Mouse (Mus musculus): Measurements from ENCODE around the gene Zfp870. TPM values are rescaled to one million over a fixed set of nuclear protein-coding genes. Genes with fewer than 3 reads are reported as not detected.
"Not testable (repeated sequence)": the region's sequence is repeated elsewhere in the genome, so short reads cannot be mapped to it uniquely, and the experiment has no call there.

Gene Zfp870
- polyA plus RNA-seq, 1 experiment from 2014 or later, result 10.9 TPM

DNA sequence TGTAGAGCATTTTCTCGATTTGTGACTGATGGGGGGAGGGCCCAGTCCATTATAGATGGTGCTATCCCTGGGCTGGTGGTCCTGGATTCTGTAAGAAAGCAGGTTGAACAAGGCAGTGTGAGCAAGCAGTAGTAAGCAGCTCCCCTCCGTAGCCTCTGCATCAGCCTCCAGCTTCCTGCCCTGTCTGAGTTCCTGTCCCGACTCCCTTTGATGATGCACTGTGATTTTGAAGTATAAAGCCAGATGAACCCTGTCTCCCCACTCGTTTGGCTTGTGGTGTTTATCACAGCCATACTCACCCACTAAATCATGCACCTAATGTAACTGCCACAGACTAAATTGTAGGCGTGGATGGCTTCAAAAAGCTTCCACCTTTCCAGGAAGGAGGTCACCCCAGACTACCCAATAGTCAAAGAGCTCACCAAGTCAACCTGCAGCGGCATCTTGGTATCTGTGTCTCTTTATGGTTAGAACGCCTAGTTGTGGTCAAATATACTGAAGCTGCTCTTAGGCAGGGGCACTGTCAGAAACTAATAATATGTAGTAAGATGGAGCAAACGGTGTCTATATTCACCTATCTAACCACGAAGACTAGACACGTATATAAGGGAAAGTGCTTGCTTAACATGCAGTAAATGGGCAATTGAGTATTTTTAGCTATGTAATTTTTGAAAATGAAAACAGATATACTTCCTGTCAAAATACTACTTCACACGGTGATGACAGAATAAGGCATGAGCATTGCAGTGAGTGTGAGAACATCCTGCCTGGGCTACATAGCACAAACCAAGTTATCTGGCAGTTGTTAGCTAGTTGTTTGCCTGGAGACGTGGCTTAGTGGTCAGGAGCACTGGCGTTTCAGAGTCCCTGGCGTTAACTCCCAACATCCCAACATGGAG, 10.9 kb downstream of the Zfp870 start:
- Histone ChIP-seq H3K27me3 (replicated peaks; ENCODE audit: control insufficient read depth, insufficient read depth, low read length) (no peaks in the 10 kb centered on the region), H3K4me1 (ENCODE audit: control insufficient read depth, insufficient read depth, low read length) (no peaks in the 10 kb centered on the region), H3K9me3 (replicated peaks; ENCODE audit: control insufficient read depth, low read length) (no peaks in the 10 kb centered on the region), H3K27ac (ENCODE audit: low read depth, low read length) (no peak overlapping the region), H3K4me2 (ENCODE audit: low read length) (no peak overlapping the region), H3K36me3 (ENCODE audit: control insufficient read depth, insufficient read depth, low read length) (peaks cover 48% of the 10 kb centered on the region), H3K4me3 (ENCODE audit: low read depth, low read length) (no peak overlapping the region), H3K9ac (ENCODE audit: low read length) (no peak overlapping the region)
- WGBS, result 93% methylated on average over 14 of the region's 14 CpGs
- ATAC-seq, result no peak
- no peak for DNase-seq (ENCODE audit: low spot score)

DNA sequence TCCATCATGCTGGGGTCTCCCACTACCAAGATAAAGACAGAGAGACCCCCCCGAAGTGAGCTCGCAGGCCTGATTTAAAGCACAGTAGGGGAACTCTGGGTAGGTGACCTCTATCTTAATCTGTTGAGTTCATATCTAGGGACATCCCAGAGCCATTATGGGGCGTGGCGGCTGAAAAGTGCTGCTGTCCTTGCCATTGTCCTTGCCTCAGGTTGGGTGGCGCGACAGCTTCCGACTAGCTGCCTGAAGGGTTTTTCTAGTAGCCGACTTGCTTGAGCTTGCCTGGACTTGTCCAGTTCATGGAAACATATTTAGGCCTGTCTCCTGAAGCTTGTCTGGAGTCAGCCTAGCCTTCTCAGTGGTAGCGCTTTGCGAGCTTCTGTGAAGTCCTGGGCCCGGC, 12.7 kb downstream of the Zfp870 start:
- DNase-seq (ENCODE audit: low spot score) (no peak), ATAC-seq (no peak)
- Histone ChIP-seq H3K4me1 (ENCODE audit: control insufficient read depth, insufficient read depth, low read length) (no peaks in the 10 kb centered on the region), H3K9me3 (replicated peaks; ENCODE audit: control insufficient read depth, low read length) (no peaks in the 10 kb centered on the region), H3K9ac (ENCODE audit: low read length) (no peak overlapping the region), H3K36me3 (ENCODE audit: control insufficient read depth, insufficient read depth, low read length) (peaks cover 35% of the 10 kb centered on the region), H3K27me3 (replicated peaks; ENCODE audit: control insufficient read depth, insufficient read depth, low read length) (no peaks in the 10 kb centered on the region), H3K4me2 (ENCODE audit: low read length) (no peak overlapping the region), H3K27ac (ENCODE audit: low read depth, low read length) (no peak overlapping the region), H3K4me3 (ENCODE audit: low read depth, low read length) (no peak overlapping the region)
- WGBS, result 91% methylated on average over 11 of the region's 11 CpGs

DNA sequence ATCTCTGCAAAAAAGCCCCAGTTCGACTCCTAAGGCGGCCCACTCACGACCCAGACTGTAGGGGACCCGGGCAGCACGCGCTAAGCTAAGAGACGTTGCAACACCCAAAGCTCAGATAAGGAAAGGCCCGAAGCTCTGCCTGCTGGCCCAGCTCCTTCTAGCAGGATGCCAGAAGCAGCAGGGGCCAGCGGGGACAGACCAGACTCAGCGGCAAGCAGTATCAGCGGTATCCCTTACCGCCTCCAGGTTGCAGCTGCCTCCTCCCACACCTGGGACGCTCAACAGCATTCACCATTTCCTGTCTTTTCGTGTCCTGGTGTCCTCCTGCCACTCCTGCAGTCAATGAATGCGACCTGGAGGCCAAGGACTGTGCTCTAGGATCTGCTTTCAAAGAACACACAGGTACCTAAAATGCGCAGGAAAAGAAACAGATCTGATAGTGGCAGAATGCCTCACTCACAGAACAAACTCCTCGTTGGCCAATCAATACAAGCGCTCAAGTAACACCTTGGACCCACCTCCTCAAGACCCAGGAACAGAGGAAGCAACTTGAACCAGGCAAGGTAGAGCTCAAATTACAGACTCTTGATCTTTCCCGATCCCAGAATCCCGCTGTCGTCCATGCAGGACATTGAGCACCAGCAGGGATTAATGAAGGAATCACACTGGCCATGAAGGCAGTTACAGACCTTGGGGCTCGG, 13.8 kb downstream of the Zfp870 start:
- H3K4me2 ChIP-seq (ENCODE audit: low read length), result no peak overlapping the region
- whole genome bisulfite sequencing, result 14% methylated on average over 22 of the region's 22 CpGs
- no peak for ATAC-seq

DNA sequence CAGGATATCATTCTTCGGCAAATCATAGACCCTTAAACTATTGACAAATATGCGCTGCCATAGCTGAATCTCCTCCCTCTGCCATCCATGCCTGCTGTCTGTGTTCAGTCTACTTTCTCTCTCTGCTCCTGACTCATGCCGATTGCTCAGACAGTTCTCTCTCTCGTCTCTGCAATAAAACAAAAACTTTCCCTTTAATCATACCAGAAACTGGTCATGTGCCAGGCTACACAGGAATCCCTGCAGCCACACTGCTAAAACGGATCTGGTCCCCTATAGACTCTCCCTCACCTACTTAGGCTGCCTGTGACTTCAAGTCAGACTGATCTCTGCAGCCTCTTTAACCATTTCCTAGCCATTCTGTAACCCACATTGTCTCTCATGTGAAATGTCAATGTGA, 18.7 kb downstream of the Zfp870 start:
- no peaks in the 10 kb centered on the region; the same call in 1 of the 2 replicates for H3K9me3 ChIP-seq (replicated peaks; ENCODE audit: control insufficient read depth, low read length)
- no peaks in the 10 kb centered on the region for H3K27me3 ChIP-seq (replicated peaks; ENCODE audit: control insufficient read depth, insufficient read depth, low read length)
- H3K4me3 ChIP-seq (ENCODE audit: low read depth, low read length), result no peak overlapping the region
- no peak for DNase-seq (ENCODE audit: low spot score)
- no peak overlapping the region for H3K9ac ChIP-seq (ENCODE audit: low read length)
- no peak for ATAC-seq
- WGBS, result 71% methylated on average over 5 of the region's 5 CpGs
- no peaks in the 10 kb centered on the region for H3K36me3 ChIP-seq (ENCODE audit: control insufficient read depth, insufficient read depth, low read length)
- no peak overlapping the region for H3K27ac ChIP-seq (ENCODE audit: low read depth, low read length)
- H3K4me2 ChIP-seq (ENCODE audit: low read length), result no peak overlapping the region
- no peaks in the 10 kb centered on the region for H3K4me1 ChIP-seq (ENCODE audit: control insufficient read depth, insufficient read depth, low read length)

More for the DNA sequence above, 13.8 kb downstream of the Zfp870 start:
- no peaks in the 10 kb centered on the region for H3K27me3 ChIP-seq (replicated peaks; ENCODE audit: control insufficient read depth, insufficient read depth, low read length)
- H3K9me3 ChIP-seq (replicated peaks; ENCODE audit: control insufficient read depth, low read length), result no peaks in the 10 kb centered on the region
- no peak overlapping the region for H3K4me3 ChIP-seq (ENCODE audit: low read depth, low read length)
- H3K27ac ChIP-seq (ENCODE audit: low read depth, low read length), result no peak overlapping the region
- H3K4me1 ChIP-seq (ENCODE audit: control insufficient read depth, insufficient read depth, low read length), result no peaks in the 10 kb centered on the region
- no peak overlapping the region for H3K9ac ChIP-seq (ENCODE audit: low read length)
- DNase-seq (ENCODE audit: low spot score), result no peak
- peaks cover 23% of the 10 kb centered on the region for H3K36me3 ChIP-seq (ENCODE audit: control insufficient read depth, insufficient read depth, low read length)

DNA sequence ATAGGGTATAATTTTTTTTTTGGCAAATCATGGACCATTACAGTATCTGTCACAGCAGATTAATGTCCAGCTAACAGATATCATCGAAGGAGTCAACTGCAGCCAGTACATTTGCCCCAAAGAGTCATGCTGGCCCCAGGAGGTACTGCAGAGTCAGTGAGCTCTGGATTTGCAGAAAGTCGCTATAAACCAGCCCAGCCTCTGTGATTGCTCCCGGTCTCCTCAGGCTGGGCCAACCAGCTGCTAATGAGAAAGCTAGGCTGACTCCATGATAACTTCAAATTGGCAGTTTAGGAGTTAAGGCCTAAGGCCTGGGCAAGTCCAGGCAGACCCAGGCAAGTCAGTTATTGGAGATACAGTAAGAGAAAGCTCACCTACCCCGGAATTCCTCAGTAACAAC, 19.4 kb downstream of the Zfp870 start:
- no peak overlapping the region for H3K4me3 ChIP-seq (ENCODE audit: low read depth, low read length)

DNA sequence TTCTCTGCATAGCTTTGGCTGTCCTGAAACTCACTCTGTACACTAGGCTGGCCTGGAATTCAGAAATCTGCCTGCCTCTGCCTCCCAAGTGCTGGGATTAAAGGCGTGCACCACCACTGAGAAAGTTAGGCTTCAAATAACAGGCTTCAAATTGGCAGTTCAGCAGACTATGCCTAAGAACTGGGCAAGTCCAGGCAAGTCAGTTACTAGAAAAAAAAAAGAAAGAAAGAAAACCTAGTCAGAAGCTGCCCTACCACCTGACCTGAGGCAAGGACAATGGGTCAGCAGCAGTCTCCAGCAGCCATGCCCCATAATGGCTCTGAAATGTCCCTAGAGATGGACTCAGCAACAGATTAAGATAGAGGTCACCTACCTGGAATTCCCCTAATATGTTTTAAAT, 20.0 kb downstream of the Zfp870 start:
- Histone ChIP-seq H3K9me3 (replicated peaks; ENCODE audit: control insufficient read depth, low read length) (no peaks in the 10 kb centered on the region; the same call in 1 of the 2 replicates), H3K36me3 (ENCODE audit: control insufficient read depth, insufficient read depth, low read length) (no peaks in the 10 kb centered on the region), H3K27me3 (replicated peaks; ENCODE audit: control insufficient read depth, insufficient read depth, low read length) (no peaks in the 10 kb centered on the region), H3K27ac (ENCODE audit: low read depth, low read length) (no peak overlapping the region), H3K9ac (ENCODE audit: low read length) (no peak overlapping the region), H3K4me3 (ENCODE audit: low read depth, low read length) (no peak overlapping the region), H3K4me2 (ENCODE audit: low read length) (no peak overlapping the region), H3K4me1 (ENCODE audit: control insufficient read depth, insufficient read depth, low read length) (no peaks in the 10 kb centered on the region)
- WGBS, result 100% methylated on average over 1 of the region's 1 CpGs
- DNase-seq (ENCODE audit: low spot score) (no peak), ATAC-seq (no peak)

More for the DNA sequence above, 19.4 kb downstream of the Zfp870 start:
- WGBS, result 89% methylated on average over 4 of the region's 4 CpGs
- H3K9ac ChIP-seq (ENCODE audit: low read length), result no peak overlapping the region
- no peaks in the 10 kb centered on the region; the same call in 1 of the 2 replicates for H3K9me3 ChIP-seq (replicated peaks; ENCODE audit: control insufficient read depth, low read length)
- no peak overlapping the region for H3K4me2 ChIP-seq (ENCODE audit: low read length)
- DNase-seq (ENCODE audit: low spot score) (no peak), ATAC-seq (no peak)
- H3K27ac ChIP-seq (ENCODE audit: low read depth, low read length), result no peak overlapping the region
- no peaks in the 10 kb centered on the region for H3K27me3 ChIP-seq (replicated peaks; ENCODE audit: control insufficient read depth, insufficient read depth, low read length)
- H3K36me3 ChIP-seq (ENCODE audit: control insufficient read depth, insufficient read depth, low read length), result no peaks in the 10 kb centered on the region
- H3K4me1 ChIP-seq (ENCODE audit: control insufficient read depth, insufficient read depth, low read length), result no peaks in the 10 kb centered on the region

DNA sequence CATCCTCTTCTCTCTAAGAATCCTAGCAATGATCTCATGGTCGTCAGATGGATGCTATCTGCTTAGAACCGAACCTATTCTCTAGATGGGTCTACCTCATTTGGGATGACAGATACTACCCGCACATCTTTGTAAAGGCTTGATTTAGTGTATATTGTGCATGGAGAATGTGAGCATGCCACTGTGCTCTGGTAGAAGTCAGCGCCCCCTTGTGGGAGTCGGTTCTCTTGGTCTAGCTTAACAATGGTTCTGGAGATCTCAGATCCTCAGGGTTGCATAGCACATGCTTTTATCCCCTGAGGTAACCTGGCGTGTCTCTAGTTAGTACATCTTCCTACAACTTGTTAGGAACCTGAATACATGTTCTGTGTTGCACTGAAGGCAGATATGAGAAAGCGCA, 24.2 kb downstream of the Zfp870 start:
- H3K4me3 ChIP-seq (ENCODE audit: low read depth, low read length); H3K4me1 ChIP-seq (ENCODE audit: control insufficient read depth, insufficient read depth, low read length); H3K27ac ChIP-seq (ENCODE audit: low read depth, low read length); H3K36me3 ChIP-seq (ENCODE audit: control insufficient read depth, insufficient read depth, low read length); H3K9me3 ChIP-seq (replicated peaks; ENCODE audit: control insufficient read depth, low read length); H3K27me3 ChIP-seq (replicated peaks; ENCODE audit: control insufficient read depth, insufficient read depth, low read length); H3K9ac ChIP-seq (ENCODE audit: low read length); DNase-seq (ENCODE audit: low spot score); ATAC-seq; H3K4me2 ChIP-seq (ENCODE audit: low read length): not testable (repeated sequence)
- 60% methylated on average over 4 of the region's 7 CpGs for WGBS

DNA sequence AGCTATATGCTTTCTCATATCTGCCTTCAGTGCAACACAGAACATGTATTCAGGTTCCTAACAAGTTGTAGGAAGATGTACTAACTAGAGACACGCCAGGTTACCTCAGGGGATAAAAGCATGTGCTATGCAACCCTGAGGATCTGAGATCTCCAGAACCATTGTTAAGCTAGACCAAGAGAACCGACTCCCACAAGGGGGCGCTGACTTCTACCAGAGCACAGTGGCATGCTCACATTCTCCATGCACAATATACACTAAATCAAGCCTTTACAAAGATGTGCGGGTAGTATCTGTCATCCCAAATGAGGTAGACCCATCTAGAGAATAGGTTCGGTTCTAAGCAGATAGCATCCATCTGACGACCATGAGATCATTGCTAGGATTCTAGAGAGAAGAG, 34.7 kb downstream of the Zfp870 start:
- not testable (repeated sequence) for H3K9me3 ChIP-seq (replicated peaks; ENCODE audit: control insufficient read depth, low read length); H3K27ac ChIP-seq (ENCODE audit: low read depth, low read length); H3K4me2 ChIP-seq (ENCODE audit: low read length); ATAC-seq; DNase-seq (ENCODE audit: low spot score); H3K4me3 ChIP-seq (ENCODE audit: low read depth, low read length); H3K27me3 ChIP-seq (replicated peaks; ENCODE audit: control insufficient read depth, insufficient read depth, low read length); H3K4me1 ChIP-seq (ENCODE audit: control insufficient read depth, insufficient read depth, low read length); H3K9ac ChIP-seq (ENCODE audit: low read length); H3K36me3 ChIP-seq (ENCODE audit: control insufficient read depth, insufficient read depth, low read length)
- 60% methylated on average over 3 of the region's 6 CpGs for WGBS

DNA sequence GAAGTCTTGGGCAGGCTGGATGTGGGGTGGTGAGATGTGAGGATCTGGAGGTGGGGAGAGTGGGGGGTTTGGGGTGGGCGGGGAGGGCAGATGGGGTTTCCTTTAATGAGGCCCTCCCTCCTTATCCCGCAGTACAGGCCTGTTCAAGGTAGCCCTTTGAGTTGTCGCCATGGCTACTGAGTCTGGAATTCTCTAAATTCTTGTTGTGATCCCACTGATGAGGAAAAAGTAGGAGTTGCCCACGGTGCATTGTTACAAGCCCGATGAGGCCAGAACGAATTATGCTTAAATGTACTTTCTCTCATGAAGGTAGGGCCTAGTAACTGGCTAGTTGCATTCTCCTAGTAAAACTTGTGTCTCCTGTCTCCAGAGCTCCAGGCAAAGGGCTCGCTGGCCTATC, 39.9 kb downstream of the Zfp870 start:
- Histone ChIP-seq H3K9ac (ENCODE audit: low read length) (no peak overlapping the region), H3K27ac (ENCODE audit: low read depth, low read length) (no peak overlapping the region), H3K36me3 (ENCODE audit: control insufficient read depth, insufficient read depth, low read length) (no peaks in the 10 kb centered on the region), H3K27me3 (replicated peaks; ENCODE audit: control insufficient read depth, insufficient read depth, low read length) (no peaks in the 10 kb centered on the region), H3K9me3 (replicated peaks; ENCODE audit: control insufficient read depth, low read length) (no peaks in the 10 kb centered on the region), H3K4me1 (ENCODE audit: control insufficient read depth, insufficient read depth, low read length) (no peaks in the 10 kb centered on the region), H3K4me3 (ENCODE audit: low read depth, low read length) (no peak overlapping the region), H3K4me2 (ENCODE audit: low read length) (no peak overlapping the region)
- WGBS, result 22% methylated on average over 7 of the region's 7 CpGs
- ATAC-seq (no peak), DNase-seq (ENCODE audit: low spot score) (peak; percentile 7)
